Mouse (Mus musculus): ENCODE results near the gene Cldn5.

Cldn5 gene

GRCm38 (mm10) chr16:18785485-18785884 is 8.8 kb downstream of the Cldn5 start:
- no peak for DNase-seq (ENCODE audit: low read depth, low spot score)

GRCm38 (mm10) chr16:18786652-18787051 is 10.0 kb downstream of the Cldn5 start:
- no peak for DNase-seq (ENCODE audit: low read depth, low spot score)

GRCm38 (mm10) chr16:18788627-18789406 is 12.2 kb downstream of the Cldn5 start:
- DNase-seq (ENCODE audit: low read depth, low spot score): no peak

- DNase-seq (ENCODE audit: low read depth, low spot score): no peak
These were observed 18.7 kb downstream of the Cldn5 start for GRCm38 (mm10) chr16:18795223-18795899.

- DNase-seq (ENCODE audit: low read depth, low spot score): no peak
These were observed 20.0 kb downstream of the Cldn5 start for GRCm38 (mm10) chr16:18796645-18797044.

- no peak for DNase-seq (ENCODE audit: low read depth, low spot score)
These were observed 21.5 kb downstream of the Cldn5 start for GRCm38 (mm10) chr16:18798151-18798550.

- no peak for DNase-seq (ENCODE audit: low read depth, low spot score)
These were observed 22.2 kb downstream of the Cldn5 start for GRCm38 (mm10) chr16:18798841-18799240.

DNA sequence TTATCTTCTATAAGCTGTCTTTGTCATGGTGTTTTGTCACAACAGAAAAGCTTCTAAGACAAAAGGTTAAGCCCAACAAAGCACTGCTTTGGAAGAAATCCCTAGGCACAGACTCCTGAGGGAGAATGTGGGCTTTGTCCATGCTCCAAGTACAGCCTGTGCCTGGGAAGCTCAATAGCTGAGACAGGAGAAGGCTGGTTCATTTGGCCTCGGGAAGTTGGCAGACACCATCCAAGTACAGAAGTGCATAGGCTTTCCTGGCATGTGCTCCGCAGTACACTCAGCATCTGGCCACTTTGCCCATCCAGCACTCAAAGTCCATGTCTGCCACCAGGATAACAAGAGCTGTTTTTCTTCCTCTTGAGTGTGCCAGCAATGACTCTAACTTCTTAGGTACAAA is 29.1 kb downstream of the Cldn5 start:
- no peak for DNase-seq (ENCODE audit: low read depth, low spot score)

GRCm38 (mm10) chr16:18809001-18809400 is 32.4 kb downstream of the Cldn5 start:
- no peak for DNase-seq (ENCODE audit: low read depth, low spot score)

- DNase-seq (ENCODE audit: low read depth, low spot score): no peak
These were observed 34.4 kb downstream of the Cldn5 start for GRCm38 (mm10) chr16:18811032-18811431.

DNA sequence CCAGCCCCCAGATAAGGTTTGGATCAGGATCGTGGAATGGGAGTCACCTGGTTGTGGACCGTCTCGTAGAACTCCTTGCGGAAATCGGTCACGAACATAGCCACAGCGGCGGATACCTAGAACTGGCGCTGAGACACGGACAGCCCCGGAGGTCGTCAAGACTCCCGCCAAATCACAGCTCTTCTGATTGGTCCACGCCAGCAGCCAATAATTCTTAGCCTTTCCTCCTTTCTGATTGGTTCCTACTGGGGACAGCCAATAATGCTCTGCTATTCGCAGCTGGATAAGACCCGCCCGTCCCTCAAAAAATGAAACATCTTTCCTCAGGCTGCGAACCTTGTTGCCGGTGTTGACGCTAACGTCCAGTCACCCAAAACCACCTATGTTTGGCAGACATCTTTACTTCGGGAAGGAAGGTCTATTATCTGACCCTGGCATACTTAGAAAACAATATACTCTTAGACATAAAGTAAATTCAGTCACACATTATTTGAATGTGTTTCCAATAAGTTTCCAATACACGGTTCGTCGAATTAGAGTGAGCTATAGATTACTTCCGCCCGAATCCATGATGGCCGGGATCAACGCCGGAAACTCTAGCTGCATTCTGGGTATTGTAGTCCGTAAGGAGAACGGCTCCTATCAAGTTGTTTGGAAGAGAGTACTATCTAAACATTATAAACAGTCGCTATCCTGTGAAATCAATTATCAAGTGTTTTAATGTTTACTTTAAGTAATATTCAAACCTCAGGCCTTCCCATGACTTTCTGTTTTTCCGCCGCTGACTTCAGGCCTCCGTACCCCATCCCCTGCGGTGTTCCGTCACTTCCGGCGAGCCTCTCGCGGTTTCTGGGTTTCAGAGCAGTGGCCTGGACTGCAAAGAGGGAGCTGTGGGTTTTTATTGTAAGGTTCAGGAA is 35.1 kb downstream of the Cldn5 start, which contains the start of the genes Ufd1 and Cdc45:
TSS of gene Ufd1 (plus strand) at position 312 of the 917 bp plus-strand sequence.
TSS of gene Cdc45 (minus strand) at position 520 of the 917 bp plus-strand sequence.
- DNase-seq (ENCODE audit: low read depth, low spot score): peak; percentile 96

DNA sequence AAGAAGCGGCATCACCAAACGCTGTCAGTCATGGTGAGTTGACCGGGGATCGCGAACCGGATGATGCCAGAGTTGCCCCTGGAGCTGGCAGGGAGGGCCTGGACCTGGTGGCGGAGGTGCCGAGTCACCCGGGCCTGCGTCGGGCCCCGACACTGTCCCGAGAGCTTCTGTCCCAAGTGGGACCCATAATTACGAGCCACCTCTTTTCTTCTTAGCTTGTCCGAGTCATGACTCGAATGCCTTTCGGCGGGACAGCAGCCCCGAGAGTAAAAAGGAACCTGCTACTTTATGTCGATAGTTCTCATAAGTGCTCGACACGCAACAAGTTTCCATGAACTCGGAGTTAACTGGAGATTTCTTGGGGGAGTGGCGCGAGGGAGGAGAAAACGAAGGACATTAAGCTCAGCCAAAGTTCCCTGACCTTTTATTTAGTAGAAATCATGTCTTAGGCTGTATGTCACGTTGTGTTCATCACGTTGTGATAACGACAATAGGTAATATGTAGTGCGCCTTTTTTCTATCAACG is 35.8 kb downstream of the Cldn5 start:
- DNase-seq (ENCODE audit: low read depth, low spot score): no peak

DNA sequence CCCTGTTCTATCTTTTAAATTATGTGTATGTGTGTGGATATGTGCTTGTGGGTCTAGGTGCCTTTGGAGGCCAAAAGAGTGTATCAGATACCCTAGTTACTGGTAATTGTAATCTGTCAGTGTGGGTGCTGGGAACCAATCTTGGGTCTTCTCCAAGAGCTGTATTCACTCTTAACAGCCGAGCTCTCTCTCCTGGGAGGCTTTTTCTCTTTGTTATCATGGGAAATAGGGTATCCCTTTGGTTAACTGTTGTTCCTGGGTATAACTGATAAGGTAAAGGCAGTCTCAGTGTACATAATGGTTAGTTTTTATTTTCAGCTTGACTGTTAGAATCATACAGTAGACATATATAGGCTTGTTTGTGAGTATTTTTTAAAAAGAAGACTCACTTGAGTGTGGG is 45.7 kb downstream of the Cldn5 start:
- DNase-seq (ENCODE audit: low read depth, low spot score): no peak

DNA sequence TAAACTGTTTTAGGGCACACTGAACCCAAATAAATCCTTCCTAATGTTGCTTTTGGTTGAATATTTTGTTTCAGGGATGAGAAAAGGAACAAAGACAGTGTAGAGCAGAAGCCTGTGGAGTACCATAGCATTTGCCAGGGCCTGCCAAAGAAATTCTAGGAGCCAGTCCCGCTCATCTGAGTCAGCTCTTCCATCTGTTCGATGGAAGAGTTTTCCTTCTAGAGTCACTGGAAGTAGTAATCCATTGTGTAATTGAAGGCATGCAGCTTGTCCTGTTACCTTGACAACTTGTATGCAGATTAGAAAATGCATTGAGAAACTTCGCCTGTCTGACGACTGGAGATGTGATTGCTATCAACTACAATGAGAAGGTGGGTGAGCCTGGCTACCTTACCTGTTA is 46.3 kb downstream of the Cldn5 start:
- DNase-seq (ENCODE audit: low read depth, low spot score): no peak
